Mouse (Mus musculus): ENCODE measurements at regions not wholly inside any gene's neighbourhood (a gene's known extent, or its start where the extent isn't known, plus 50 kb on each side); places are given as distances from the start of the nearest gene placed in this dataset.

DNA sequence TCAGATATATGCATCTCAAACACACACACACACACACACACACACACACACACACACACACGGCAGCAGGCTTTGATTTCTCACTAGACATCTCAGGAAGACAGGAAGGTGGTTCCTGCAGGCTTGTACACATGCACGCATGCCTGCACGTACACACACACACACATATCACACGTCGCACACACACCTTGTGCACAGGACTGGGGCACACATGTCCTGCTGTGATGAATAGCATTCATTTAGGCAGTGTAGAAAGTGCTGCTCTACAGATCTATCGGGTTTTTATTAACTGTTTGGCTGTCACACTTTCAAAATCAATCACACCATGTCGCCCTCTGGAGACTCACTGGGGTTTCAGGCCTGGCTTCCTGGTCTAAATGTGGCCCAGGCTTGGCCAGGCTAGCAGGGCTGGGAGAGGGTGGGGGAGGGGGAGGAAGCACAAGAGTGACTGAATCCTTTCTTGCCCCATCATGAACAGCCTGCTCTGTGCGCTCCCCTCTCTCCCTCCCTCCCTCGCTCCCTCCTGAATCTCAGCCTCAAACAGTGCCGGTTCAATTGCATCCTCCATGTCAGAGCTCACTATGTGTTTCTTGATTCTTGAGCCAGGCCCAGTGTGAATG, 236.8 kb upstream of the Tle3 start:
- DNase-seq (ENCODE audit: low spot score) (no peak), ATAC-seq (ENCODE audit: low FRiP score) (no peak)
- Histone ChIP-seq H3K4me1 (replicated peaks; ENCODE audit: control insufficient read depth, insufficient read depth, low read length) (peaks cover 12% of the 10 kb centered on the region), H3K4me2 (replicated peaks) (no peak overlapping the region), H3K9me3 (ENCODE audit: control insufficient read depth, low read length) (no peaks in the 10 kb centered on the region), H3K36me3 (replicated peaks; ENCODE audit: control insufficient read depth, insufficient read depth) (no peaks in the 10 kb centered on the region), H3K27me3 (ENCODE audit: control insufficient read depth, insufficient read depth, low read length) (no peaks in the 10 kb centered on the region), H3K4me3 (replicated peaks; ENCODE audit: low read length) (no peak overlapping the region), H3K27ac (no peak overlapping the region), H3K9ac (no peak overlapping the region)
- WGBS = 33% methylated on average over 10 of the region's 10 CpGs

- Histone ChIP-seq H3K36me3 (replicated peaks; ENCODE audit: control insufficient read depth, insufficient read depth) (no peaks in the 10 kb centered on the region), H3K27me3 (ENCODE audit: control insufficient read depth, insufficient read depth, low read length) (no peaks in the 10 kb centered on the region), H3K9ac (no peak overlapping the region), H3K9me3 (ENCODE audit: control insufficient read depth, low read length) (no peaks in the 10 kb centered on the region), H3K27ac (no peak overlapping the region), H3K4me3 (replicated peaks; ENCODE audit: low read length) (no peak overlapping the region), H3K4me2 (replicated peaks) (no peak overlapping the region), H3K4me1 (replicated peaks; ENCODE audit: control insufficient read depth, insufficient read depth, low read length) (peaks cover 9% of the 10 kb centered on the region)
- ATAC-seq (ENCODE audit: low FRiP score) = no peak
- no peak for DNase-seq (ENCODE audit: low spot score)
- 62% methylated on average over 3 of the region's 3 CpGs for WGBS
Measured at GRCm38 (mm10) chr9:61135917-61136316, 236.2 kb upstream of the Tle3 start.

DNA sequence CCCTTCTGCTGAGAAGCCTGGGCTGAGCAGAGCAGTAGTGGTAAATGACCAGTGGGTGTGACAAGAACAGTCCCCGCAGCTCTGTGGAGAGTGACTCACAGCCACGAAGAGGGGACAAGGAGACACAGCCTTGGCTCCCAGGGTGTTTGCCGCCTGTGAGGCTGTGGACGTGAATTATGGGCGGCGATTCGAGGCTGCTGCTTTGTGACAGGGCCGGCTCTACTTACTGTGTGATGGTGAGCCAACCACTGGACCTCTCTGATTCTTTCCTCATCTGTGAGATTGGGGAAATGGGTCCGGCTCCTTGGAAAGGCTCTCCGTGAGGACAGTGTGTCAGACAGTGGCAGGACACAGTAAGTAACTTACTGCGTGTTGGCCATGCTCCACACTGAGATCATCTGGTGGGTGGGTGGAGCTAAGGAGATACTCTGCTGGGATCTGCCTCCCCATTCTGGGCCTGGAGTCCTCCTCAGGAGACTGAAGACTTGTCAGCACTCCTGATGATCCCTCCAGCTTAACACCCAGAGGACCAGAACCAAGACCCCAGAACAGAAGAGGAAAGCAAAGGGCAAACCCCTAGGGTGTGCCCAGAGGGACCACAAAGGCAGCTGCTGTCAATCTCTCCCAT, 233.3 kb upstream of the Tle3 start:
- H3K27ac ChIP-seq = no peak overlapping the region
- H3K4me3 ChIP-seq (replicated peaks; ENCODE audit: low read length) = no peak overlapping the region
- peaks cover 9% of the 10 kb centered on the region for H3K4me1 ChIP-seq (replicated peaks; ENCODE audit: control insufficient read depth, insufficient read depth, low read length)
- H3K9me3 ChIP-seq (ENCODE audit: control insufficient read depth, low read length) = no peaks in the 10 kb centered on the region
- 79% methylated on average over 11 of the region's 11 CpGs for WGBS
- ATAC-seq (ENCODE audit: low FRiP score) = no peak
- no peak overlapping the region for H3K4me2 ChIP-seq (replicated peaks)
- H3K9ac ChIP-seq = no peak overlapping the region
- H3K27me3 ChIP-seq (ENCODE audit: control insufficient read depth, insufficient read depth, low read length) = no peaks in the 10 kb centered on the region
- no peaks in the 10 kb centered on the region for H3K36me3 ChIP-seq (replicated peaks; ENCODE audit: control insufficient read depth, insufficient read depth)
- no peak for DNase-seq (ENCODE audit: low spot score)

GRCm38 (mm10) chr9:61143101-61143500, 229.1 kb upstream of the Tle3 start:
- DNase-seq (ENCODE audit: low spot score) = no peak
- ATAC-seq (ENCODE audit: low FRiP score) = no peak
- H3K27ac ChIP-seq = no peak overlapping the region
- 83% methylated on average over 6 of the region's 6 CpGs for WGBS
- no peak overlapping the region for H3K4me3 ChIP-seq (replicated peaks; ENCODE audit: low read length)
- no peaks in the 10 kb centered on the region for H3K27me3 ChIP-seq (ENCODE audit: control insufficient read depth, insufficient read depth, low read length)
- no peaks in the 10 kb centered on the region for H3K9me3 ChIP-seq (ENCODE audit: control insufficient read depth, low read length)
- H3K4me1 ChIP-seq (replicated peaks; ENCODE audit: control insufficient read depth, insufficient read depth, low read length) = peaks cover 9% of the 10 kb centered on the region
- no peak overlapping the region for H3K9ac ChIP-seq
- no peaks in the 10 kb centered on the region for H3K36me3 ChIP-seq (replicated peaks; ENCODE audit: control insufficient read depth, insufficient read depth)
- no peak overlapping the region for H3K4me2 ChIP-seq (replicated peaks)

- 54% methylated on average over 11 of the region's 11 CpGs for WGBS
- peak; percentile 69 for DNase-seq (ENCODE audit: low spot score)
- H3K27ac ChIP-seq = no peak overlapping the region; the same call in 1 of the 2 replicates
Measured at GRCm38 (mm10) chr9:61144685-61145318, 227.4 kb upstream of the Tle3 start.

GRCm38 (mm10) chr9:61145738-61146137, 226.4 kb upstream of the Tle3 start:
- no peak for ATAC-seq (ENCODE audit: low FRiP score)
- Histone ChIP-seq H3K4me1 (replicated peaks; ENCODE audit: control insufficient read depth, insufficient read depth, low read length) (peaks cover 9% of the 10 kb centered on the region), H3K9ac (no peak overlapping the region), H3K36me3 (replicated peaks; ENCODE audit: control insufficient read depth, insufficient read depth) (no peaks in the 10 kb centered on the region), H3K27me3 (ENCODE audit: control insufficient read depth, insufficient read depth, low read length) (peaks cover 2% of the 10 kb centered on the region; the same call in 1 of the 2 replicates), H3K4me2 (replicated peaks) (no peak overlapping the region), H3K27ac (no peak overlapping the region), H3K4me3 (replicated peaks; ENCODE audit: low read length) (no peak overlapping the region), H3K9me3 (ENCODE audit: control insufficient read depth, low read length) (no peaks in the 10 kb centered on the region)
- WGBS = 88% methylated on average over 8 of the region's 8 CpGs
- no peak for DNase-seq (ENCODE audit: low spot score)

More at GRCm38 (mm10) chr9:61144685-61145318, 227.4 kb upstream of the Tle3 start:
- Histone ChIP-seq H3K9ac (no peak overlapping the region), H3K27me3 (ENCODE audit: control insufficient read depth, insufficient read depth, low read length) (no peaks in the 10 kb centered on the region), H3K4me3 (replicated peaks; ENCODE audit: low read length) (no peak overlapping the region), H3K4me2 (replicated peaks) (no peak overlapping the region), H3K9me3 (ENCODE audit: control insufficient read depth, low read length) (no peaks in the 10 kb centered on the region), H3K4me1 (replicated peaks; ENCODE audit: control insufficient read depth, insufficient read depth, low read length) (peaks cover 9% of the 10 kb centered on the region), H3K36me3 (replicated peaks; ENCODE audit: control insufficient read depth, insufficient read depth) (no peaks in the 10 kb centered on the region)
- no peak; the same call in 1 of the 2 replicates for ATAC-seq (ENCODE audit: low FRiP score)

GRCm38 (mm10) chr9:61151201-61151600, 221.0 kb upstream of the Tle3 start:
- WGBS = 86% methylated on average over 4 of the region's 4 CpGs
- H3K9me3 ChIP-seq (ENCODE audit: control insufficient read depth, low read length) = no peaks in the 10 kb centered on the region
- H3K4me2 ChIP-seq (replicated peaks) = no peak overlapping the region
- no peak overlapping the region for H3K27ac ChIP-seq
- no peaks in the 10 kb centered on the region for H3K36me3 ChIP-seq (replicated peaks; ENCODE audit: control insufficient read depth, insufficient read depth)
- H3K27me3 ChIP-seq (ENCODE audit: control insufficient read depth, insufficient read depth, low read length) = peaks cover 5% of the 10 kb centered on the region; the same call in 1 of the 2 replicates
- no peak overlapping the region for H3K4me3 ChIP-seq (replicated peaks; ENCODE audit: low read length)
- no peak for DNase-seq (ENCODE audit: low spot score)
- 0 out of 2 replicates have a peak, but pooled peaks cover 4% of the 10 kb centered on the region for H3K4me1 ChIP-seq (replicated peaks; ENCODE audit: control insufficient read depth, insufficient read depth, low read length)
- H3K9ac ChIP-seq = no peak overlapping the region
- ATAC-seq (ENCODE audit: low FRiP score) = no peak

- Histone ChIP-seq H3K4me2 (replicated peaks) (no peak overlapping the region), H3K27ac (no peak overlapping the region), H3K4me1 (replicated peaks; ENCODE audit: control insufficient read depth, insufficient read depth, low read length) (0 out of 2 replicates have a peak, but pooled peaks cover 5% of the 10 kb centered on the region), H3K9me3 (ENCODE audit: control insufficient read depth, low read length) (no peaks in the 10 kb centered on the region), H3K4me3 (replicated peaks; ENCODE audit: low read length) (no peak overlapping the region), H3K36me3 (replicated peaks; ENCODE audit: control insufficient read depth, insufficient read depth) (no peaks in the 10 kb centered on the region), H3K27me3 (ENCODE audit: control insufficient read depth, insufficient read depth, low read length) (peaks cover 5% of the 10 kb centered on the region; the same call in 1 of the 2 replicates), H3K9ac (no peak overlapping the region)
- ATAC-seq (ENCODE audit: low FRiP score) = no peak
- 56% methylated on average over 12 of the region's 12 CpGs for WGBS
- DNase-seq (ENCODE audit: low spot score) = no peak
Measured at GRCm38 (mm10) chr9:61151901-61152337, 220.2 kb upstream of the Tle3 start.

DNA sequence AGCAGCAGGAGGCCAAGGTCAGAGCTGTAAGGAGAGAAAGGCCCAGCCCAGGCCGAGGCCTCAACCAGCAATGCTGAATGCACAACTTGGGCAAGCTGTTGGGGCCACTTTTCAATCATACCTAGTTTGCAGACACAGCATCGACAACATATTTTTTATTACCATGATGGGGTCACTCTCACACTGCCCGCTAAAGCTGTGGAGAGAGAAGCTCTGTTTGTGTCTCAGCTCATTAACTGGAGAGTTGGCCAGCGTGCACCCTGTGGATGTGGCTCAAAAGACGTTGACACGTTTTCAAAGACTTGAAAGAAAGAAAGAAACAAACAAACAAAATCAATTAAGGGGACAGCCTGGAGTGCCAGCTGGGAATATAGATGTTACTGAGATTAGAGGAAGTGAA, 217.4 kb upstream of the Tle3 start:
- no peak for DNase-seq (ENCODE audit: low spot score)

More for the DNA sequence above, 217.4 kb upstream of the Tle3 start:
- no peaks in the 10 kb centered on the region for H3K9me3 ChIP-seq (ENCODE audit: control insufficient read depth, low read length)
- 20% methylated on average over 6 of the region's 6 CpGs for WGBS
- no peak overlapping the region for H3K27ac ChIP-seq
- no peak overlapping the region for H3K4me2 ChIP-seq (replicated peaks)
- H3K4me3 ChIP-seq (replicated peaks; ENCODE audit: low read length) = no peak overlapping the region
- H3K27me3 ChIP-seq (ENCODE audit: control insufficient read depth, insufficient read depth, low read length) = peaks cover 5% of the 10 kb centered on the region; the same call in 1 of the 2 replicates
- no peak for ATAC-seq (ENCODE audit: low FRiP score)
- H3K9ac ChIP-seq = no peak overlapping the region
- H3K36me3 ChIP-seq (replicated peaks; ENCODE audit: control insufficient read depth, insufficient read depth) = no peaks in the 10 kb centered on the region
- peaks cover 7% of the 10 kb centered on the region; the same call in 1 of the 2 replicates for H3K4me1 ChIP-seq (replicated peaks; ENCODE audit: control insufficient read depth, insufficient read depth, low read length)
